8 mouse cellular contexts compared by ENCODE assay signal in the genomic region with DNA sequence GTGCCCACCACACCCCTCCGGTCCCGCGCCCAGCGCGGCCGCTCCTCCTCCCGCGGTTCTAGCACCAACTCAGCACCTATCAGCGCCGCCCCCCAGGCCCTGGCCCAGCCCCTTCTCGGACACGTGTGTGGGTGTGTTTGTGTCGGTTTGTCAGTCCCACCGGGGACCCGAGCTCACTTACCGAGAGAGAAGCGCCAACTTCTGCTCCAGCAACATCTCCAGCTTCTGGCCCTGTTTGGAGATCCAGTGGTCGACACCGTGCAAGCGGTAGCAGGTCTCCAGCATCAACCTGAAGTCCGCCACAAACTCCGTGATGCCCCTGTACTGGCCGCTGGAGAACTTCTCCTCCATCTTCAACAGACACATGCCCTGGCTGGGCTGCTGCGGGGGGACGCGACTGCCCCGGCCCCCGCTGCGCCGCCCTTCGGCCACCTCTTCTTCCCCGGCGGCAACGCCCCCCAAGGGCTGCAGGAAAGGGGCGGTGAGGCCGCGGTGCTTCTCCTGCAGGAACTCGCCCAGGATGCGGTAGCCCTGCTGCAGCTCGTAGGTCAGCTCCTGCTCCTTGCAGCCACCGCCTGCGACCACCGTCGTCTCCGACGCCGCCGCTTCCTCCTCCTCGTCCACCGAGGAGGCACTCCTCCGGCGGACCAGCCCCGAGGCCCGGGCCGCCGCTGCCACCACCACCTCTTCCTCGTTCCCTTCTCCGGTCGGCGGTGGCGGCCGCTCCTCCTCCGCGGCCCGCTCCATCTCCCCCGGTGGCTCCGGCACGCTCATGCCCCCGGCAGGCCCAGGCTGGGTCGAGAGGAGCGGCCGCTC. TPM values are rescaled to one million over a fixed set of nuclear protein-coding genes. Genes with fewer than 3 reads are reported as not detected.
A peak's percentile ranks its signal among the peaks of the same experiment; 100 is the strongest.
DNase-seq lines count a peak whose midpoint lies in the region; ATAC-seq lines count a peak whose summit lies in the region.

No protein-coding gene starts in this region.

- WGBS in hindbrain, embryonic 15.5 days: under 1% methylated on average over 66 of the region's 72 CpGs

- intact Hi-C loops in left cerebral cortex, postnatal 25 days (cut with DNase I): no loop called here

- H3K4me3 ChIP-seq in hindbrain, embryonic 15.5 days: peak overlapping the region; percentile 83

- DNase-seq in adipocyte (ENCODE audit: low spot score): peak; percentile 75
- DNase-seq in cerebellum, postnatal 36 days: peak; percentile 35 to 49
- peak; percentile 56 for DNase-seq in gastrocnemius, adult 18-20 months (ENCODE audit: low spot score)
- DNase-seq in left cerebral cortex, postnatal 25 days (ENCODE audit: low spot score in 2 of 2): peak; percentile 42 to 43
- peak; percentile 57 for DNase-seq in right cerebral cortex, postnatal 25 days
- DNase-seq in yolk sac, embryonic 10.5 days (ENCODE audit: low spot score): peak; percentile 84

- peak overlapping the region; percentile 79 for H3K9ac ChIP-seq in hindbrain, embryonic 15.5 days

- peaks cover 35% of the 10 kb centered on the region for H3K4me1 ChIP-seq in hindbrain, embryonic 15.5 days (replicated peaks)

- H3K36me3 ChIP-seq in hindbrain, embryonic 15.5 days: peaks cover 16% of the 10 kb centered on the region

- no peaks in the 10 kb centered on the region for H3K27me3 ChIP-seq in hindbrain, embryonic 15.5 days

- no peaks in the 10 kb centered on the region for H3K9me3 ChIP-seq in hindbrain, embryonic 15.5 days

- ATAC-seq in hindbrain, embryonic 15.5 days (ENCODE audit: low FRiP score, low read depth): peak; percentile 36
- peak; percentile 92 for ATAC-seq in megakaryocyte-erythroid progenitor cell, adult 5-6 weeks (replicated peaks; ENCODE audit: low FRiP score, low TSS enrichment, poor library complexity, severe bottlenecking)

- peak overlapping the region; percentile 98 for H3K27ac ChIP-seq in hindbrain, embryonic 15.5 days (replicated peaks)

- peak overlapping the region; percentile 73 for H3K4me2 ChIP-seq in hindbrain, embryonic 15.5 days

RNA-seq across cellular contexts. Expression of gene 9930021J03Rik, which starts 0.5 kb away (rescaled TPM):
- 10 to 100 TPM; 11.6 to 13.7 TPM for total RNA-seq in gastrocnemius, adult 18-20 months (2021)
- polyA plus RNA-seq in hindbrain, embryonic 15.5 days (2015; fragmentation: Nextera tagmentation; extraction: Ambion mirVana): 5.5 and 6.0 TPM in 2 replicates
- 10 to 100 TPM; 34.0 to 35.0 TPM for total RNA-seq in left cerebral cortex, postnatal 25 days (2021)
- total RNA-seq in megakaryocyte-erythroid progenitor cell, adult 5-6 weeks (2014; fragmentation: Nextera tagmentation): 21.5 and 30.5 TPM in 2 replicates
- 13.8 and 24.5 TPM in 2 replicates for total RNA-seq in megakaryocyte-erythroid progenitor cell, adult 5-6 weeks (2017)

RNA-seq across cellular contexts. Expression of gene Ranbp6, which starts 7.5 kb away (rescaled TPM):
- 10 to 100 TPM; 10.0 to 11.6 TPM for total RNA-seq in gastrocnemius, adult 18-20 months (2021)
- polyA plus RNA-seq in hindbrain, embryonic 15.5 days (2015; fragmentation: Nextera tagmentation; extraction: Ambion mirVana): 42.8 and 45.2 TPM in 2 replicates
- total RNA-seq in left cerebral cortex, postnatal 25 days (2021): 10 to 100 TPM; 32.4 to 34.8 TPM
- total RNA-seq in megakaryocyte-erythroid progenitor cell, adult 5-6 weeks (2014; fragmentation: Nextera tagmentation): 12.4 and 16.4 TPM in 2 replicates
- total RNA-seq in megakaryocyte-erythroid progenitor cell, adult 5-6 weeks (2017): 21.8 and 32.1 TPM in 2 replicates

Comparison
In these comparisons a context has a peak if more than half of its experiments do, and no peak if none do; other contexts are left out.
1. Peak in every context shown above with its lines: DNase-seq, ATAC-seq, H3K4me3 ChIP-seq and H3K27ac ChIP-seq.